Mouse (Mus musculus) erythroid progenitor cell, adult 5-6 weeks (primary cell): ENCODE results near the gene Fbln2. TPM values are rescaled to one million over a fixed set of nuclear protein-coding genes. Genes with fewer than 3 reads are reported as not detected.
A peak's percentile ranks its signal among the peaks of the same experiment; 100 is the strongest.
"Not testable (repeated sequence)": the region's sequence is repeated elsewhere in the genome, so short reads cannot be mapped to it uniquely, and the experiment has no call there.

Source experiments
- ATAC-seq: replicated peaks from 2 replicates; pipeline ENCODE4 v1.8.0; 2016; ENCODE audit warnings: moderate number of reproducible peaks, mild to moderate bottlenecking, moderate TSS enrichment, inconsistent platforms; ENCODE audit not compliant: poor library complexity, low FRiP score, severe bottlenecking
- total RNA-seq, 2 experiments: library from RNA; stranded (forward) in 1 of 2; stranded (reverse) in 1 of 2; fragments of 150-400 nt in 1 of 2; fragments of 186-747, 209-891 nt in 1 of 2; gene quantifications; 2 replicates each; pipeline versions ENCODE4 v1.2.3 to v1.2.4; 2015 to 2017; ENCODE audit warnings: low replicate concordance in 2 of 2

Fbln2 gene
- total RNA-seq (2015; ENCODE audit: low replicate concordance) (not detected in 2 replicates), total RNA-seq (2017; ENCODE audit: low replicate concordance) (not detected in 2 replicates)

GRCm38 (mm10) chr6:91212155-91212554 lies at the start of gene Fbln2:
Gene Fbln2 (plus strand): TSS chr6:91212455.
- not testable (repeated sequence) for ATAC-seq

- ATAC-seq: peak; percentile 84
Measured at GRCm38 (mm10) chr6:91163195-91163911, 48.9 kb upstream of the Fbln2 start.

- no peak for ATAC-seq
Measured at GRCm38 (mm10) chr6:91164584-91164983, 47.7 kb upstream of the Fbln2 start.

- ATAC-seq: peak; percentile 38
Measured at GRCm38 (mm10) chr6:91165210-91165609, 47.0 kb upstream of the Fbln2 start.

- ATAC-seq: no peak
Measured at GRCm38 (mm10) chr6:91167828-91168227, 44.4 kb upstream of the Fbln2 start.

GRCm38 (mm10) chr6:91169129-91169528 lies 43.1 kb upstream of the Fbln2 start:
- ATAC-seq: no peak

- no peak for ATAC-seq
Measured at GRCm38 (mm10) chr6:91171396-91171895, 40.8 kb upstream of the Fbln2 start.

- ATAC-seq: no peak
Measured at GRCm38 (mm10) chr6:91172381-91172780, 39.9 kb upstream of the Fbln2 start.

- ATAC-seq: no peak; the same call in 1 of the 2 replicates
Measured at GRCm38 (mm10) chr6:91173221-91173880, 38.9 kb upstream of the Fbln2 start.

- no peak for ATAC-seq
Measured at GRCm38 (mm10) chr6:91174211-91174610, 38.0 kb upstream of the Fbln2 start.

GRCm38 (mm10) chr6:91180767-91181171 lies 31.5 kb upstream of the Fbln2 start:
- no peak for ATAC-seq

- no peak for ATAC-seq
Measured at GRCm38 (mm10) chr6:91181320-91181719, 30.9 kb upstream of the Fbln2 start.

GRCm38 (mm10) chr6:91182075-91182490 lies 30.2 kb upstream of the Fbln2 start:
- ATAC-seq: no peak

GRCm38 (mm10) chr6:91183041-91183440 lies 29.2 kb upstream of the Fbln2 start:
- ATAC-seq: no peak

- ATAC-seq: no peak
Measured at GRCm38 (mm10) chr6:91183980-91184379, 28.3 kb upstream of the Fbln2 start.

- no peak for ATAC-seq
Measured at GRCm38 (mm10) chr6:91184776-91185175, 27.5 kb upstream of the Fbln2 start.

GRCm38 (mm10) chr6:91185502-91185901 lies 26.8 kb upstream of the Fbln2 start:
- no peak for ATAC-seq

- ATAC-seq: peak; percentile 75
Measured at GRCm38 (mm10) chr6:91186161-91186931, 25.9 kb upstream of the Fbln2 start.

- ATAC-seq: no peak
Measured at GRCm38 (mm10) chr6:91186934-91187333, 25.3 kb upstream of the Fbln2 start.

- ATAC-seq: no peak
Measured at GRCm38 (mm10) chr6:91187871-91188270, 24.4 kb upstream of the Fbln2 start.
